Mouse (Mus musculus) neural tube, embryonic 15.5 days (tissue): ENCODE data around the gene Ksr1. TPM values are rescaled to one million over a fixed set of nuclear protein-coding genes. Genes with fewer than 3 reads are reported as not detected.

Source experiments
- ATAC-seq: fragments of 200-750 bp; cut with Nextera tagmentation; 2 replicates; pipeline ENCODE4 v1.8.0; 2017; ENCODE audit warnings: mild to moderate bottlenecking, moderate TSS enrichment, moderate library complexity; ENCODE audit not compliant: low FRiP score
- H3K27ac ChIP-seq: fragments of 300-500 bp; sonication (generic); replicated peaks from 2 replicates; pipeline ENCODE4 v1.5.1; 2015; ENCODE audit warnings: mild to moderate bottlenecking, inconsistent platforms
- H3K27me3 ChIP-seq: fragments of 300-500 bp; sonication (generic); replicated peaks from 2 replicates; pipeline ENCODE4 v1.6.1; 2015; ENCODE audit warnings: inconsistent platforms
- H3K36me3 ChIP-seq: fragments of 300-500 bp; sonication (generic); 2 replicates; pipeline ENCODE4 v1.6.1; 2015; ENCODE audit warnings: inconsistent platforms
- H3K4me1 ChIP-seq: fragments of 300-500 bp; sonication (generic); 2 replicates; pipeline ENCODE4 v1.6.1; 2015; ENCODE audit warnings: inconsistent platforms
- H3K4me2 ChIP-seq: fragments of 300-500 bp; sonication (generic); 2 replicates; pipeline ENCODE4 v1.6.1; 2015; ENCODE audit warnings: inconsistent platforms, mild to moderate bottlenecking, moderate library complexity
- H3K4me3 ChIP-seq: fragments of 300-500 bp; sonication (generic); replicated peaks from 2 replicates; pipeline ENCODE4 v1.5.1; 2015; ENCODE audit warnings: mild to moderate bottlenecking, inconsistent platforms
- H3K9ac ChIP-seq: fragments of 300-500 bp; sonication (generic); replicated peaks from 2 replicates; pipeline ENCODE4 v1.6.1; 2015; ENCODE audit warnings: mild to moderate bottlenecking, inconsistent platforms
- H3K9me3 ChIP-seq: fragments of 300-500 bp; sonication (generic); replicated peaks from 2 replicates; pipeline ENCODE4 v1.6.1; 2016; ENCODE audit warnings: inconsistent platforms
- WGBS: fragments of 180-500 bp; shearing (Covaris S2); methylation state at CpG from one replicate; pipeline ENCODE4 v1.1.7; 2015; ENCODE audit warnings: mixed read lengths; 5-methylcytosine and 5-hydroxymethylcytosine counted together
- polyA plus RNA-seq: library from polyadenylated mRNA; unstranded; fragments of >200 nt; fragmentation: Nextera tagmentation; extraction: Ambion mirVana; gene quantifications from 2 replicates; pipeline ENCODE4 v1.2.1, GENCODE M21; 2015

Ksr1 gene
- polyA plus RNA-seq, 1 experiment from 2014 or later, result 5.8 TPM

GRCm38 (mm10) chr11:79103461-79103869 is 42.7 kb downstream of the Ksr1 start:
- Histone ChIP-seq H3K9me3 (no peaks in the 10 kb centered on the region), H3K4me3 (no peak overlapping the region), H3K36me3 (no peaks in the 10 kb centered on the region), H3K9ac (no peak overlapping the region), H3K4me2 (no peak overlapping the region), H3K27me3 (no peaks in the 10 kb centered on the region), H3K27ac (no peak overlapping the region), H3K4me1 (peaks cover 19% of the 10 kb centered on the region)
- WGBS, result 69% methylated on average over 5 of the region's 5 CpGs
- ATAC-seq, result no peak

DNA sequence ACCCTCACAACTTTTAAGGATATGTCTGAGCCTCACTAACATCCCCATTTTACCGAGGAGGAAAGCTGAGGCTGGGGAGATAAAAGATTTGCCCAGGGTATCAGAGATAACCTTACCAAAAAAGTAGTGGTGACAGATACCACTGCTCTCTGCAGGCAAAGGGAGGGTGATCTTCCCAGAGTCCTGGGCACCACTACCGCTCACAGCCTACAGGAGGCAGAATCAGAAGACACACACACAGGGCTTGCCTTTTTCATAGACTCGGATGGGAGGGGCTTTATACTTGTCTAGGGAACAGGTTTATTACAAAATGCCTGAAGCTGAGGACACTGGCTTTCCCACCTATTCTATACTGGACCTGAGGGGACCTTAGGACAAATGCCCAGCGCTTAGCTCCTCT is 43.9 kb downstream of the Ksr1 start:
- no peak overlapping the region for H3K4me2 ChIP-seq
- H3K27ac ChIP-seq, result no peak overlapping the region
- H3K9me3 ChIP-seq, result no peaks in the 10 kb centered on the region
- WGBS, result 78% methylated on average over 4 of the region's 4 CpGs
- no peak for ATAC-seq
- no peak overlapping the region for H3K4me3 ChIP-seq
- no peak overlapping the region for H3K9ac ChIP-seq
- H3K4me1 ChIP-seq, result peaks cover 19% of the 10 kb centered on the region
- H3K27me3 ChIP-seq, result no peaks in the 10 kb centered on the region
- no peaks in the 10 kb centered on the region for H3K36me3 ChIP-seq

DNA sequence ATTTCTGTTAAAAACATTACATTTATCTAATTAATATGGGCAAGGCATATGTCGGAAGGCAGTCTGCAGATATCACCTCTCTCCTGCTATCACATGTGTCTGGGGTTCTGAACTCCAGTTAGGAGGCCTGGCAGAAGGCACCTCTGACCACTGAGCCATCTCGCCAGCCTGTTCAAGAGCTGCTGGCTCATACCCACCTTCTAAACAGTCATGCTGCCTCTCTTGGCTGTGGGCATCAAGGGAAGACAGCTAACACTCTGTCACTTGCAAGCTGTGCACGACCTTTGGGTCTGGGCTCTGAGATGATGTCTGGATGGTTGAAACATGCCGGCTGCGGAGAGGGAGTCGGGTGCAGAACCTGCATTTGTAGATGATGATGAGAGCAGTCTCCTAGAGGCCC is 44.6 kb downstream of the Ksr1 start:
- no peak overlapping the region for H3K27ac ChIP-seq
- no peak overlapping the region for H3K4me3 ChIP-seq
- WGBS, result 93% methylated on average over 6 of the region's 6 CpGs
- H3K27me3 ChIP-seq, result no peaks in the 10 kb centered on the region
- ATAC-seq, result no peak
- H3K4me1 ChIP-seq, result peaks cover 19% of the 10 kb centered on the region
- no peaks in the 10 kb centered on the region for H3K36me3 ChIP-seq
- no peaks in the 10 kb centered on the region for H3K9me3 ChIP-seq
- no peak overlapping the region for H3K4me2 ChIP-seq
- H3K9ac ChIP-seq, result no peak overlapping the region

GRCm38 (mm10) chr11:79099032-79099431 is 47.2 kb downstream of the Ksr1 start:
- Histone ChIP-seq H3K27me3 (no peaks in the 10 kb centered on the region), H3K36me3 (no peaks in the 10 kb centered on the region), H3K4me2 (no peak overlapping the region), H3K4me1 (peaks cover 39% of the 10 kb centered on the region), H3K4me3 (no peak overlapping the region), H3K27ac (no peak overlapping the region), H3K9me3 (no peaks in the 10 kb centered on the region), H3K9ac (no peak overlapping the region)
- no peak for ATAC-seq
- WGBS, result 42% methylated on average over 8 of the region's 8 CpGs

DNA sequence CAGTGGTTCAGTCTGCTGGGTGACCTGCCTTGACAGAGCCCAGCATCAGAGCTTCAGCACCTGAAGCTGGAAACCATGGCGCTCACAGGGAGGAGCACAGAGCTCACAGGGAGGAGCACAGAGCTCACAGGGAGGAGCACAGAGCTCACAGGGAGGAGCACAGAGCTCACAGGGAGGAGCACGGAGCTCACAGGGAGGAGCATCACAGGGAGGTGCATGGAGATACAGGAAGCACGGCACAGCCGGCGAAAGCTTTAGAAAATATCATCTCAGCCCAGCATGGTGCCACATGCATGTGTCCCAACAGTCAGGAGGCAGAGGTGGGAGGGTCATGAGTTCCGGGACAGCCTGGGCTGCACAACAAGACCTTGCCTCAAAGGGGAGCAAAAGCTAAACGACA is 48.5 kb downstream of the Ksr1 start:
- H3K9ac ChIP-seq, result no peak overlapping the region
- 78% methylated on average over 7 of the region's 7 CpGs for WGBS
- H3K36me3 ChIP-seq, result no peaks in the 10 kb centered on the region
- no peaks in the 10 kb centered on the region for H3K9me3 ChIP-seq
- H3K27me3 ChIP-seq, result no peaks in the 10 kb centered on the region
- H3K27ac ChIP-seq, result no peak overlapping the region
- no peak for ATAC-seq
- H3K4me1 ChIP-seq, result peaks cover 48% of the 10 kb centered on the region
- H3K4me3 ChIP-seq, result no peak overlapping the region
- H3K4me2 ChIP-seq, result no peak overlapping the region

DNA sequence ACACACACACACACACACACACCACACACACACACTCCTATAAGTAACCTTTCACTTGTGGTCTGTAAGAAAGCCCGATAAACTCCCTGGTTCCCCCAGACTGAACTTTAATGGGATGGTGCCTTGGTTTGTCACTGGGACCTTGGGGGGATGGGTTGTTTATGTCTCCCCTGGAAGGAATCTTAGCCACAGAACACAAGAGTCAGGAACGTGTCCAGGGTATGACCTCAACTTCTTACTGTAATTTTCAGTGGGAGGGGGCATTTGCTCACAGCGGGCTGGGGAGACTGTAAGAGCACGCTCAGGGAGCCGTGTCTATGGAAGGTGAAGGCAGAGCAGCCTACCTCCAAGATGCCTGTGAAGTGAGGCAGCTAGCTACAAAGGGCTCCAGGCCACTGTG is 49.5 kb downstream of the Ksr1 start:
- no peak for ATAC-seq
- H3K27ac ChIP-seq, result no peak overlapping the region
- no peak overlapping the region for H3K9ac ChIP-seq
- H3K4me1 ChIP-seq, result peaks cover 50% of the 10 kb centered on the region
- no peak overlapping the region for H3K4me2 ChIP-seq
- no peak overlapping the region for H3K4me3 ChIP-seq
- H3K36me3 ChIP-seq, result no peaks in the 10 kb centered on the region
- H3K9me3 ChIP-seq, result no peaks in the 10 kb centered on the region
- no peaks in the 10 kb centered on the region for H3K27me3 ChIP-seq
- WGBS, result 79% methylated on average over 5 of the region's 5 CpGs

- no peak; the same call in 1 of the 2 replicates for ATAC-seq
- H3K4me1 ChIP-seq, result peaks cover 50% of the 10 kb centered on the region
- H3K36me3 ChIP-seq, result no peaks in the 10 kb centered on the region
- peak overlapping the region; percentile 72 for H3K27ac ChIP-seq
- WGBS, result 15% methylated on average over 2 of the region's 2 CpGs
- no peak overlapping the region for H3K9ac ChIP-seq
- H3K4me3 ChIP-seq, result no peak overlapping the region
- no peaks in the 10 kb centered on the region for H3K9me3 ChIP-seq
- H3K27me3 ChIP-seq, result no peaks in the 10 kb centered on the region
- no peak overlapping the region for H3K4me2 ChIP-seq
Measured at GRCm38 (mm10) chr11:79095713-79096112, 50.5 kb downstream of the Ksr1 start.

DNA sequence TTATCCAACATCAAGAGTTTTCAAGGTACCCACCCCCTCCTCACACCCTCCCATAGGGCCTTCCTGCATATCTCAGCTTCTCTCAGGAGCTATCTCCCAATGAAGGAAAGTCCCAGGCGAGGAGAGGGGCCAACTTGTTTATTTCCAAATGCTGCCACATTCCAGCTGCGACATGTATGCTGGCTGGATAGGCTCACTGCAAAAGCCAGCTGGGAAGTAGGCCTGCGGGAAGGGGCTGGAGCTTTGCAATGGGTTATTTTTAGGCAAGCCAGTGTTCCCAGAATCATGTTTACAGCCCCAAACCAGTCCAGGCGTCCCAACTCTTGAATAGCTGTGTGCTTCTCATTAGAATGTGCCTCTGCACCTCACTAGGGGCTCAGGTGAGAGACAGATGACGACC is 51.5 kb downstream of the Ksr1 start:
- H3K4me2 ChIP-seq, result no peak overlapping the region
- H3K27me3 ChIP-seq, result no peaks in the 10 kb centered on the region
- H3K9ac ChIP-seq, result no peak overlapping the region
- no peaks in the 10 kb centered on the region for H3K36me3 ChIP-seq
- H3K9me3 ChIP-seq, result no peaks in the 10 kb centered on the region
- ATAC-seq, result no peak
- H3K4me3 ChIP-seq, result no peak overlapping the region
- H3K4me1 ChIP-seq, result peaks cover 50% of the 10 kb centered on the region
- 42% methylated on average over 5 of the region's 5 CpGs for WGBS
- peak overlapping the region; percentile 72 for H3K27ac ChIP-seq

DNA sequence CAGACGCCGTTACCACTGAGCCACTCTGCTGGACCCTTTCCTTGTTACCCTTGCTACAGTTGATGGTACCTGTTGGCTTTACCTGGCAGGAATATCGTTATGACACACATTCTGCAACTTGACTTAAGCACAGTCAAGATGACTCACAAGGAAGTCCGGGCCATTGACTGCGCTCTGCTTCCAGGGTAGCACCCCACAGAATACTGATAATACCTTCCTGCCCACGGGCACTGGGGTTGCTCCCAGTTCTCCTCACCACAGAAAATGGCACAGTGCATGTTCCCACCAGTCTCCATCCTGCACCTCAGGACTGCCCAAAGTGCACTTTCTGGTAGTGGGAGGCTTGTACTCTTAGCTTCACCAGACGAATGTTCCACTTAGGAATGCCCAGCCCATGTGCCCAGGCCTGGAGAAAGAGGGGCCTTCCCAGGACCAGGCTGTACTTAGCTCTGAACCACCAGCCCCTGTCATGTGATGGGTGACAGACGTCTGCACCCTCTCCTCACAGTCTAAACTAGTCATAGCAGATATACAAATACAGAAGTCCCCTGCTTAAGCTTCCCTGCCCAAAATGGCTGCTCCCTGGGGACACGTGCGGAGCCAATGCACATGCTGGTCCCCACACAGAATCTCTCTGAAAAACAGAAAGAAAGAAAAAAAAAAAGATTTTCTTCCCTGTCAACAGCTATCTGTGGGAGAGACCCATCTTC is 52.1 kb downstream of the Ksr1 start:
- H3K9me3 ChIP-seq, result no peaks in the 10 kb centered on the region
- H3K27ac ChIP-seq, result peak overlapping the region; percentile 72
- H3K4me1 ChIP-seq, result peaks cover 50% of the 10 kb centered on the region
- 87% methylated on average over 10 of the region's 10 CpGs for WGBS
- no peak overlapping the region for H3K4me3 ChIP-seq
- H3K4me2 ChIP-seq, result no peak overlapping the region
- ATAC-seq, result no peak
- no peak overlapping the region for H3K9ac ChIP-seq
- no peaks in the 10 kb centered on the region for H3K27me3 ChIP-seq
- H3K36me3 ChIP-seq, result no peaks in the 10 kb centered on the region

- Histone ChIP-seq H3K27me3 (no peaks in the 10 kb centered on the region), H3K36me3 (no peaks in the 10 kb centered on the region), H3K4me2 (no peak overlapping the region), H3K9ac (no peak overlapping the region), H3K4me1 (peaks cover 45% of the 10 kb centered on the region), H3K9me3 (no peaks in the 10 kb centered on the region), H3K4me3 (no peak overlapping the region), H3K27ac (no peak overlapping the region)
- WGBS, result 41% methylated on average over 15 of the region's 15 CpGs
- ATAC-seq, result no peak
Measured at GRCm38 (mm10) chr11:79093386-79093906, 52.8 kb downstream of the Ksr1 start.

DNA sequence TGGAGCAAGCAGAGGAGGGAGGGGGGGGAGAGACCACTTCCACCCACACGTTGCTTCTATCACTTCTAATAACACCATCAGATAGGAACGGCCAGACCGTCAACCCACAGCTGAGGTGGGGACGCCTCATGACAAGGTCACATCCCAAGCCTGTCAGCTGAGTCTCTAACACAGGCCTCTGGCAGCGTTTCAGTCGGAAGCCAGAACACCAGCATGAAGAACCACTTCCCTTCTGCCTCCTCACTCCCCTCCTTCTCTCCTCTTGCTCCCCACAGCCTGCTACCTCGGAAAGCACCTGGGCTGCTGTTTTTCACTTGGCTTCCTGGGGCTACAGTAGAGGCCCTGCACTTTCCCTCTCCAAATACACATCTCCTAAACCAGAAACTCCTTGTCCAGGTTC is 53.4 kb downstream of the Ksr1 start:
- Histone ChIP-seq H3K9ac (no peak overlapping the region), H3K9me3 (no peaks in the 10 kb centered on the region), H3K27ac (no peak overlapping the region), H3K4me2 (no peak overlapping the region), H3K4me1 (peaks cover 45% of the 10 kb centered on the region), H3K4me3 (no peak overlapping the region), H3K36me3 (no peaks in the 10 kb centered on the region), H3K27me3 (no peaks in the 10 kb centered on the region)
- 77% methylated on average over 7 of the region's 7 CpGs for WGBS
- ATAC-seq, result no peak

GRCm38 (mm10) chr11:79092245-79092644 is 54.0 kb downstream of the Ksr1 start:
- Histone ChIP-seq H3K4me2 (no peak overlapping the region), H3K36me3 (no peaks in the 10 kb centered on the region), H3K27me3 (no peaks in the 10 kb centered on the region), H3K9me3 (no peaks in the 10 kb centered on the region), H3K9ac (no peak overlapping the region), H3K27ac (no peak overlapping the region), H3K4me3 (no peak overlapping the region), H3K4me1 (peaks cover 45% of the 10 kb centered on the region)
- 92% methylated on average over 6 of the region's 6 CpGs for WGBS
- no peak for ATAC-seq
